Mouse (Mus musculus): ENCODE measurements around the gene Galp. TPM values are rescaled to one million over a fixed set of nuclear protein-coding genes. Genes with fewer than 3 reads are reported as not detected.

Galp gene
- polyA plus RNA-seq, 1 experiment: not detected

GRCm38 (mm10) chr7:6265695-6266094, 68.8 kb downstream of the Galp start:
- Histone ChIP-seq H3K27ac (ENCODE audit: insufficient read depth, low read length) (no peak overlapping the region), H3K4me1 (ENCODE audit: control insufficient read depth, insufficient read depth, low read length) (no peaks in the 10 kb centered on the region), H3K4me3 (ENCODE audit: insufficient read depth, low read length) (no peak overlapping the region)
- TF ChIP-seq CTCF (IDR thresholded peaks at IDR 0.05; ENCODE audit: extremely low read depth, insufficient read depth, low read length) (0 out of 2 replicates have a peak, but pooled peaks have one; percentile 6), POLR2A (IDR thresholded peaks at IDR 0.05; ENCODE audit: extremely low read depth, insufficient read depth, low read length) (no peak)

Other genes with a start within 250 kb of the Galp start
- not detected in 2 replicates for gene Vmn1r65, start 186.1 kb upstream of the Galp start, polyA plus RNA-seq (2012; rRNA removed)
- not detected in 2 replicates for gene Nlrp4c, start 151.9 kb upstream of the Galp start, polyA plus RNA-seq (2012; rRNA removed)
- gene Zfp787, start 41.1 kb upstream of the Galp start, polyA plus RNA-seq (2012; rRNA removed): 37.4 and 37.9 TPM in 2 replicates
- gene Zfp444, start 24.9 kb upstream of the Galp start, polyA plus RNA-seq (2012; rRNA removed): 53.5 and 56.1 TPM in 2 replicates
- gene Zscan5b, start 25.2 kb downstream of the Galp start, polyA plus RNA-seq (2012; rRNA removed): not detected in 2 replicates
- not detected in 2 replicates for gene Epp13, start 55.6 kb downstream of the Galp start, polyA plus RNA-seq (2012; rRNA removed)
- gene Zfp667, start 89.5 kb downstream of the Galp start, polyA plus RNA-seq (2012; rRNA removed): 7.1 and 7.7 TPM in 2 replicates
- 7.6 and 8.0 TPM in 2 replicates for gene Zfp583, start 134.2 kb downstream of the Galp start, polyA plus RNA-seq (2012; rRNA removed)
- 3.4 and 4.2 TPM in 2 replicates for gene Gm3854, start 146.7 kb downstream of the Galp start, polyA plus RNA-seq (2012; rRNA removed)
- gene Zfp78, start 166.2 kb downstream of the Galp start, polyA plus RNA-seq (2012; rRNA removed): 2.6 and 3.1 TPM in 2 replicates
- gene Zfp28, start 186.2 kb downstream of the Galp start, polyA plus RNA-seq (2012; rRNA removed): 8.1 and 8.6 TPM in 2 replicates
- gene Smim17, start 201.6 kb downstream of the Galp start, polyA plus RNA-seq (2012; rRNA removed): 7.5 and 7.6 TPM in 2 replicates
- gene Gm20715, start 213.2 kb downstream of the Galp start, polyA plus RNA-seq (2012; rRNA removed): 0.09 and 0.33 TPM in 2 replicates
- gene Olfr1344, start 241.6 kb downstream of the Galp start, polyA plus RNA-seq (2012; rRNA removed): 1.8 and 2.4 TPM in 2 replicates

Measured in cortical plate, adult 2 months (tissue).